Mouse (Mus musculus): ENCODE data around the gene Hnrnpf. TPM values are rescaled to one million over a fixed set of nuclear protein-coding genes. Genes with fewer than 3 reads are reported as not detected.
"Not testable (repeated sequence)": the region's sequence is repeated elsewhere in the genome, so short reads cannot be mapped to it uniquely, and the experiment has no call there.

Gene Hnrnpf
- polyA plus RNA-seq (2015; fragmentation: Nextera tagmentation; extraction: Ambion mirVana) = 514 and 545 TPM in 2 replicates

GRCm38 (mm10) chr6:117900126-117901080 is at the start of gene Hnrnpf:
Gene Hnrnpf, plus strand, starts transcription at chr6:117900324.
- Histone ChIP-seq H3K27ac (no peak within 1 kb of the TSS), H3K36me3 (ENCODE audit: poor library complexity, severe bottlenecking) (no peaks in the 10 kb centered on the region), H3K4me1 (peaks cover 3% of the 10 kb centered on the region), H3K9me3 (replicated peaks) (no peaks in the 10 kb centered on the region), H3K4me2 (no peak within 1 kb of the TSS), H3K4me3 (no peak within 1 kb of the TSS), H3K27me3 (no peaks in the 10 kb centered on the region), H3K9ac (no peak within 1 kb of the TSS)
- ATAC-seq = no peak
- WGBS = 85% methylated on average over 17 of the region's 17 CpGs

GRCm38 (mm10) chr6:117851747-117852146 is 48.4 kb upstream of the Hnrnpf start:
- WGBS = 58% methylated on average over 2 of the region's 2 CpGs
- no peak overlapping the region for H3K9ac ChIP-seq

GRCm38 (mm10) chr6:117857990-117858389 is 42.1 kb upstream of the Hnrnpf start:
- no peak overlapping the region for H3K4me3 ChIP-seq
- H3K9me3 ChIP-seq (replicated peaks) = no peaks in the 10 kb centered on the region
- no peaks in the 10 kb centered on the region for H3K4me1 ChIP-seq
- no peak overlapping the region for H3K4me2 ChIP-seq
- 85% methylated on average over 1 of the region's 1 CpGs for WGBS
- H3K27ac ChIP-seq = no peak overlapping the region
- no peak for ATAC-seq
- H3K36me3 ChIP-seq (ENCODE audit: poor library complexity, severe bottlenecking) = no peaks in the 10 kb centered on the region
- H3K27me3 ChIP-seq = 0 out of 2 replicates have a peak, but pooled peaks cover 4% of the 10 kb centered on the region
- no peak overlapping the region for H3K9ac ChIP-seq

More at GRCm38 (mm10) chr6:117851747-117852146, 48.4 kb upstream of the Hnrnpf start:
- Histone ChIP-seq H3K27ac (no peak overlapping the region), H3K4me3 (no peak overlapping the region), H3K36me3 (ENCODE audit: poor library complexity, severe bottlenecking) (peaks cover 31% of the 10 kb centered on the region), H3K4me2 (no peak overlapping the region), H3K4me1 (no peaks in the 10 kb centered on the region), H3K9me3 (replicated peaks) (no peaks in the 10 kb centered on the region), H3K27me3 (no peaks in the 10 kb centered on the region)
- no peak for ATAC-seq

- Histone ChIP-seq H3K4me1 (peaks cover 8% of the 10 kb centered on the region), H3K4me2 (peak within 1 kb of the TSS; percentile 91), H3K36me3 (ENCODE audit: poor library complexity, severe bottlenecking) (no peaks in the 10 kb centered on the region), H3K9ac (peak within 1 kb of the TSS; percentile 78), H3K27me3 (0 out of 2 replicates have a peak, but pooled peaks cover 4% of the 10 kb centered on the region), H3K27ac (no peak within 1 kb of the TSS), H3K9me3 (replicated peaks) (no peaks in the 10 kb centered on the region), H3K4me3 (peak within 1 kb of the TSS; percentile 82)
- ATAC-seq = no peak; the same call in 1 of the 2 replicates
- 67% methylated on average over 6 of the region's 6 CpGs for WGBS
Measured at GRCm38 (mm10) chr6:117861848-117862247, 38.3 kb upstream of the Hnrnpf start, which contains the start of gene Zfp239. Gene Zfp239, plus strand, starts transcription at chr6:117862100.

GRCm38 (mm10) chr6:117862465-117862864 is 37.7 kb upstream of the Hnrnpf start:
- Histone ChIP-seq H3K4me3 (no peak overlapping the region), H3K27ac (no peak overlapping the region), H3K36me3 (ENCODE audit: poor library complexity, severe bottlenecking) (no peaks in the 10 kb centered on the region), H3K27me3 (0 out of 2 replicates have a peak, but pooled peaks cover 4% of the 10 kb centered on the region), H3K9me3 (replicated peaks) (no peaks in the 10 kb centered on the region), H3K4me2 (peak overlapping the region; percentile 91), H3K9ac (no peak overlapping the region), H3K4me1 (peaks cover 8% of the 10 kb centered on the region)
- 75% methylated on average over 8 of the region's 8 CpGs for WGBS
- ATAC-seq = no peak

- whole genome bisulfite sequencing = 3% methylated on average over 26 of the region's 26 CpGs
- peak; percentile 95 for ATAC-seq
- H3K36me3 ChIP-seq (ENCODE audit: poor library complexity, severe bottlenecking) = no peaks in the 10 kb centered on the region
- 0 out of 2 replicates have a peak, but pooled peaks cover 4% of the 10 kb centered on the region for H3K27me3 ChIP-seq
- H3K9ac ChIP-seq = peak overlapping the region; percentile 78
- H3K9me3 ChIP-seq (replicated peaks) = no peaks in the 10 kb centered on the region
- H3K4me2 ChIP-seq = peak overlapping the region; percentile 91
- H3K27ac ChIP-seq = no peak overlapping the region
- H3K4me1 ChIP-seq = peaks cover 8% of the 10 kb centered on the region
- H3K4me3 ChIP-seq = peak overlapping the region; percentile 82
Measured at GRCm38 (mm10) chr6:117862899-117863620, 37.1 kb upstream of the Hnrnpf start.

GRCm38 (mm10) chr6:117863751-117864150 is 36.4 kb upstream of the Hnrnpf start:
- H3K4me2 ChIP-seq = peak overlapping the region; percentile 91
- 96% methylated on average over 8 of the region's 8 CpGs for WGBS
- no peak for ATAC-seq
- peak overlapping the region; percentile 82 for H3K4me3 ChIP-seq
- H3K27ac ChIP-seq = no peak overlapping the region
- H3K9ac ChIP-seq = peak overlapping the region; percentile 78; the same call in 1 of the 2 replicates
- H3K9me3 ChIP-seq (replicated peaks) = no peaks in the 10 kb centered on the region
- H3K4me1 ChIP-seq = peaks cover 8% of the 10 kb centered on the region
- H3K36me3 ChIP-seq (ENCODE audit: poor library complexity, severe bottlenecking) = no peaks in the 10 kb centered on the region
- H3K27me3 ChIP-seq = 0 out of 2 replicates have a peak, but pooled peaks cover 4% of the 10 kb centered on the region

- no peaks in the 10 kb centered on the region for H3K27me3 ChIP-seq
- no peak overlapping the region for H3K4me3 ChIP-seq
- H3K9me3 ChIP-seq (replicated peaks) = no peaks in the 10 kb centered on the region
- peaks cover 8% of the 10 kb centered on the region for H3K4me1 ChIP-seq
- WGBS = 95% methylated on average over 8 of the region's 8 CpGs
- H3K36me3 ChIP-seq (ENCODE audit: poor library complexity, severe bottlenecking) = peaks cover 15% of the 10 kb centered on the region
- H3K27ac ChIP-seq = no peak overlapping the region
- ATAC-seq = no peak
- H3K4me2 ChIP-seq = no peak overlapping the region
- no peak overlapping the region for H3K9ac ChIP-seq
Measured at GRCm38 (mm10) chr6:117868187-117868586, 31.9 kb upstream of the Hnrnpf start.

GRCm38 (mm10) chr6:117871034-117871433 is 29.1 kb upstream of the Hnrnpf start:
- Histone ChIP-seq H3K9me3 (replicated peaks) (no peaks in the 10 kb centered on the region), H3K4me3 (no peak overlapping the region), H3K4me1 (no peaks in the 10 kb centered on the region), H3K4me2 (no peak overlapping the region), H3K27ac (no peak overlapping the region), H3K27me3 (peaks cover 2% of the 10 kb centered on the region; the same call in 1 of the 2 replicates), H3K36me3 (ENCODE audit: poor library complexity, severe bottlenecking) (peaks cover 15% of the 10 kb centered on the region), H3K9ac (no peak overlapping the region)
- WGBS = 83% methylated on average over 14 of the region's 14 CpGs
- ATAC-seq = no peak

GRCm38 (mm10) chr6:117873450-117873849 is 26.7 kb upstream of the Hnrnpf start:
- not testable (repeated sequence) for H3K4me1 ChIP-seq; H3K27ac ChIP-seq; H3K4me2 ChIP-seq; H3K9ac ChIP-seq; H3K9me3 ChIP-seq (replicated peaks); H3K4me3 ChIP-seq; H3K27me3 ChIP-seq; ATAC-seq
- WGBS = 87% methylated on average over 7 of the region's 7 CpGs
- H3K36me3 ChIP-seq (ENCODE audit: poor library complexity, severe bottlenecking) = peaks cover 15% of the 10 kb centered on the region

- Histone ChIP-seq H3K4me1 (peaks cover 3% of the 10 kb centered on the region; the same call in 1 of the 2 replicates), H3K9ac (no peak overlapping the region), H3K27me3 (peaks cover 5% of the 10 kb centered on the region; the same call in 1 of the 2 replicates), H3K9me3 (replicated peaks) (no peaks in the 10 kb centered on the region), H3K4me3 (no peak overlapping the region), H3K36me3 (ENCODE audit: poor library complexity, severe bottlenecking) (peaks cover 15% of the 10 kb centered on the region), H3K4me2 (no peak overlapping the region), H3K27ac (no peak overlapping the region)
- 91% methylated on average over 3 of the region's 3 CpGs for WGBS
- ATAC-seq = no peak
Measured at GRCm38 (mm10) chr6:117874621-117875281, 25.4 kb upstream of the Hnrnpf start.
